Mouse (Mus musculus) liver, embryonic 14.5 days (tissue): ENCODE data around the gene Dpm2.

Source experiments
- CTCF ChIP-seq: IDR thresholded peaks from 2 replicates; pipeline ENCODE4 v1.5.1; 2016; ENCODE audit warnings: antibody characterized with exemption, low read depth, control low read depth
- EP300 ChIP-seq: IDR thresholded peaks from 2 replicates; pipeline ENCODE4 v1.6.1; 2016; ENCODE audit warnings: antibody characterized with exemption, low read depth

GRCm38 (mm10) chr2:32570698-32571494, at the start of gene Dpm2:
- TF ChIP-seq CTCF (no peak), EP300 (no peak)
